Mouse (Mus musculus): ENCODE measurements around the gene Lingo1.

Gene Lingo1

DNA sequence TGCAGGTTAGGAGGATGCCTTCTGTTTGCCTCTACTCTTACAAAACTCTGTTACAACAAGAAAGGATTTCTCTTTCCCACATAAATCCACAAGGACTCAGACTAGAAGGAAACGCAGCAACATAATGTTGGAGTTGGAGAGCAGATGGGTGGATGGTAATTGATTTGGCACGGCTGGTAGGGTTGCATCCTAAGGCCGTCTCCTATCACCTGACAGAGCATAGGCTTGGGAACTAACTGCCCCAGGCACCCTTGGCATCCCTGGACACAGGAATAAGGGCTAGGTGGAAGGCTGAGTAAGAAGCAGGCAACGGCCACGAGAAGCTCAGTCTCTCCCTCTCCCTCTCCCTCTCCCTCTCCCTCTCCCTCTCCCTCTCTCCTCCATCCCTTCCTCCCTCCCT, 48.2 kb downstream of the Lingo1 start:
- TF ChIP-seq GATA4 (IDR thresholded peaks at IDR 0.05; ENCODE audit: insufficient replicate concordance, low read length), result no peak

- TF ChIP-seq GATA4 (IDR thresholded peaks at IDR 0.05; ENCODE audit: insufficient replicate concordance, low read length), result no peak
These were observed 49.4 kb downstream of the Lingo1 start for GRCm38 (mm10) chr9:56746926-56747294.

DNA sequence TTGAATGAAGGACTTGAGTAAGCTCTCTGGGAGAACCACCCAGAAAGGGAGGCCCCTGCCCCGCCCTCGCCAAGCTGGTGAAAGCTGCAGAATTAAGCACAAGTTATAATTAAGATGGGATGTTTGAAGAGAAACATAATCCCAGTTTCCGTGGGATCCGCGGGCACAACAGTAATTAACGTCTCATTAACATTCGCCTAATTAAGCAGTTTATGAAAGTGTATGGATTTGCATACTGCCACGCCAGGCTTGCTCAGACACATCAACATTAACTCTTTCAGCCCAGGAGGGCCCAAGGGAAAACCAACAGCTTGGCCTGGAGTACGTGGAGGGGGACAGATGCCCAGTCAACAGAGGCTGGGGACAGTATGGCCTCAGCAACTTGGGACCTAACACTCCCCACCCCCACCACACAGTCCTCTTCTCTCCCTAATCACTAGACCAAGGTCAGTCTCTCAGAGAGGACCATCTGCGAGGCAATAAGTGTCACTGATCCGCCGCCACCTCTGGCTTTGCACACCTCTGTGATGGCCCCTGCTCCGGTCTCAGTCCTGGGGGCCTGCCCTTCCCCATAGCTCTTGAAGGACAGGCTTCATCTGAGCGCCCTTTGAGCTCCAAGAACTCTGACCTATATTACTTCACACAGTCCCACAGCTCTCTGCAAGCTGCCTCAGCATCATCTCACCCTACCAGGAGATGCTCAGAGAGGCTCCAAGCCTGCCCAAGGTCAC, 49.9 kb downstream of the Lingo1 start:
- no peak for TF ChIP-seq GATA4 (IDR thresholded peaks at IDR 0.05; ENCODE audit: insufficient replicate concordance, low read length)

DNA sequence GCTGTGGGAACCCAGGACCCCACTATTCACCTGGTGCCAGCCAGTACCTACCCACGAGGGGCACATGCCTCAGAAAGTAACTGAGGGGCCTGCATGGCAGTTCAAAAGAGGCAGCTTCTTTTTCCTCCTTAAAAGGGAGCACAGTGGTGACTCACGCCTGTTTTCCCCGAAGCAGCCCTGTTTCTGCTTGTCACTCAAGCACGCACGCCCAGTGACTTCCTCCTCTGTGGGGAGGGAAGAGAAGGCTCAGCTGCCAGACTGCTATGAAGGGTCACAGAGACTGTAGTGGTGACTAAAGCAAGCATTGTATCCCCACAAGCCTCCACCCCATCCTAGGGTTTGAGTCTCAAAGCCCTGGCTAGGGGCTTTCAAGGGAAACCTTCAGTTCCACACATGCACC, 51.9 kb downstream of the Lingo1 start:
- no peak for TF ChIP-seq GATA4 (IDR thresholded peaks at IDR 0.05; ENCODE audit: insufficient replicate concordance, low read length)

DNA sequence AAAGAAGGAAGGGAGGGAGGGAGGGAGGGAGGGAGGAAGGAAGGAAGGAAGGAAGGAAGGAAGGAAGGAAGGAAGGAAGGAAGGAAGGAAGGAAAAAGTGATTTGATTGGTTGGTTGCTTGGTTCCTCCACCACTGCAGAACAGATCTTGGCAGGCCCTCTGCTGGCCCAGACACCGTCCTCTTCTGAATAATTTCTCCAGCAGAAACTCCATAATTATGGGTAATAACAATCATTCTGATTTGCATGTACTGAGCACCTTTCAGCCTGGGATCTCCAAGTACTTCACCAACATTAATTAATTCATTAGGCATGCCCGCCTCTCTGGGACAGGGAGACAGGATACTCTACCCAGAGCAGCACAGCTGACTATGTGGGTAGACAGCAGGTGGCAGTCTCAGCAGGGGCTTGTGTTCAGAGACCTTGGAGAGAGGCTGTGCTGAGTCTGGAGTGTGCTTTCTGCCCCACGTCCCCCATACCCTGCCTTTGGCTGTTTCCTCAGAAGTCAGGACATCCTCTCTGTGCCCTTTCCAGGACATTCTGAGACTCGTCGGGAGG, 57.0 kb downstream of the Lingo1 start:
- no peak for TF ChIP-seq GATA4 (IDR thresholded peaks at IDR 0.05; ENCODE audit: insufficient replicate concordance, low read length)

DNA sequence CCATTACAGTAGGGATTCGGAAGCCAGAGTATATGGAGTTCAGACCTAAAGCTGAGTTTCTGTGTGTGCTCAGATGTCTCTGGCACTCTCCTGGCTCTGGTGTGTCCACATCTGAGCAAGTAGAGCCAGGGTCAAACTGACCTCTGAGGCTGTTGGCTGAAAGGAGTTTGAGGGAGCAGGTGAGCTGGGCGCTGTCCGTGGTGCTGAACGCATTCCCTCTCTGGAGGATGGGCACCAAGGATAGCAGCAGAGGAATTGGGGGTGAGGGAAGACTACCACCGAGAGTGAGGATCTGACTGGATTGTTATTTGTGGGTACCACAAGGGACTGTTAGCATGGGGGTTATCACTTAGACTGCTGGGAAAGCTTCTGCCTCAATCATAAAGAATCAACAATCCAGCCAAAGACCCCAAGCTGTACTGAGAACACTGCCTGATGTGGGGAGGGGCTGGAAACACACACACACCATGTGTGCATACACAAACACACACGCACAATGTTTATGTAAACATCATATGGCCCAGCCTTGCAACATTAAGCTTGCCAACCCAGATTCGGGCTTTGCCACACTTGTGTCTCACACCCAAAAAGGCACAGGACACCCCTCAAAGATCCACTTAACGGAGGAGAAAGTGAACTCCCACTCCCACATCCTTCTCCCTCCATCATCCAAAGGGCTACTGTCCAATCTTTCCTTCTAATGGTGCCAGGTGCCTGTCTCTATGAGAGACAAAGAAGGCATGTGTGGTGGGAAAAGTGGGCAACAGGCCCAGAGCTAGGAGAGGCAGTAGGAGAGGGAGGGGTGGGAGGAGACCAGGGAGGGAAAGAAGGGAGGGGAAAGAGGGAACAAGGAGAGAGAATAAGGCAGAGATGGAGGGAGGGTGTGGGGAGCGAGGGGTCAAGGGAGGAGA, 57.8 kb downstream of the Lingo1 start:
- TF ChIP-seq GATA4 (IDR thresholded peaks at IDR 0.05; ENCODE audit: insufficient replicate concordance, low read length), result no peak

DNA sequence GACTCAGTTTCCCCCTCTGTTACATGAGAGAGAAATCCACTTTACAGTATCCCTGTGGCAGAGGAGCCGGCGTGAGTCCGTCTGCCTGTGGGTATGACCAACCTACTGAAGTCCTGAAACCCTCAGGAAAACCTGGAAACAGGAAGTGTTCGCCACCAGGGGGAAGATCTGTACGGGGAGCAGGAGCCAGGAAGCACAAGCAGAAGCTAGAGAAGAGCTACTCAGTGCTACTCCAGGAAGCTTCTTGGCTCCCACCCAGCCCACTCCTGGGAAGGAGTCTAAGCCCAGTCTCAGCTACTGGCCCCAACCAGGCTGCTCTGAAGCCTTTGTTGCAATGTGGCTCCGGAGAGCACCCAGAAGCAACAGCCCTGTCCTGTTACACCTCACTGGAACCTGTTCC, 61.9 kb downstream of the Lingo1 start:
- TF ChIP-seq GATA4 (IDR thresholded peaks at IDR 0.05; ENCODE audit: insufficient replicate concordance, low read length), result no peak

GRCm38 (mm10) chr9:56730997-56731396, 65.3 kb downstream of the Lingo1 start:
- no peak for TF ChIP-seq GATA4 (IDR thresholded peaks at IDR 0.05; ENCODE audit: insufficient replicate concordance, low read length)

DNA sequence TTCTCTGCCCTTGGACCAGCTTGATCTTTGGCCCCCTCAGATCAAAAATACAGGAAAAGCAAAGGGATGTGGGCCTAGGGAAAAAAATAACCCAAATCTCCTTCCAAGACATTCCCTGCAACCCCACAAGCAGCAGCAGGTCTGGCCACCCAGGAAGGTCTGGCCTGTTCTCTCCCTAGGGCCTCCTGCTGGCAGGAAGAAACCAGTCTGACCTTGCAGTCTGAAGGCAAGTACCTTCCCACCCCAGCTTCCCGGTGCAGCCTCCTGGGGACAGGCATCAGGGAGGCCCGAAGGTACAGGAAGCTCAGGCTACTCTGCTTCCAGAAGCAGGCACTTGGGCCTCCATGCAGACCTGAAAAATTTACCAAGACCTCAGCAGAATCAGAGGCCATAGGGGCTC, 67.1 kb downstream of the Lingo1 start:
- no peak for TF ChIP-seq GATA4 (IDR thresholded peaks at IDR 0.05; ENCODE audit: insufficient replicate concordance, low read length)

DNA sequence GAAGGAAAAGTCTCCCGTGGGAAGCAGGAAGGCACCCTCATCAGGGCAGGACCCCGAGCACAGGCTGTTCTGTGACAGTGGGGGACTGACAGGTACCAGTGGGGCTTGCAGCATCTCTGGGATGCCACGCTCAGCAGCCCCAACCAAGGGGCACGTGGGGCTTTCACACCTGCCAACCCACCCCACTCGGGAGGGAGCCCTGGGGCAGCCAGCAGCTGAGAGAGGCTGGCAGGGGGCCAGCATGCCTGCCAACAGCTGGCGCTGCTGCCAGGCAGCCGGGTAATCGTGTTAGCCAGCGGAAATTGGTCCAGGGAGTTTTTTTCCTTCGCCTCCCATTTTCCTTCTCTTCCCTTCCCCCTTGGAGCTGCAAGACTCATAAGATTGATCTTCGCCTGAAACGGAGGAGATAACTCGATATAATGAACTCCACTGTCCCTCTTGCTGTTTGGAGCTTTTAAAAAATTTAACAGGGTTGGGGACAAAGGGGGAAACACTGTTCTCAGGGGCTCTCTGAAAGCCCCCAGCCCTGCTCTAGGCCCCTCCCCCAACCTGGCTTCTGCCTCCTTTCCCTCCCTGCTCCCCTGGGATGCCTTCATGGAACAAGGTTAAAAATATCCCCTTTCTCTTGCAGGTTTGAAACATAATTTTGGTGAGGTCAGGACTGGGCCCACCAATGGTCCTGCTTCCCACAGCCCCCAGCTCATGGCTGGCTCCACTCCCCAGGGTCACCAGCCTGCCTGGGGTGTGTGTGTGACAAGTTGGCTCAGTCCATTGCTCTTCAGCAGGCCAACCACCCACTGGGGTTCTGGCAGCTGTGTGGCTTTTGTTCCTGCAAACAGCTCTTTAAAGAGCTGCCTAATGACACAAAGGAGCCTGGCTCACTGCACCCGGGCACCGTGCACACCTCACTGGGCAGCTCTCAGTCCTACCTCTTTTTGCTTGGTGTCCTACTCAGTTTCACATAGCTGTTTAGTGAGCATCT, 68.3 kb downstream of the Lingo1 start:
- no peak for TF ChIP-seq GATA4 (IDR thresholded peaks at IDR 0.05; ENCODE audit: insufficient replicate concordance, low read length)

DNA sequence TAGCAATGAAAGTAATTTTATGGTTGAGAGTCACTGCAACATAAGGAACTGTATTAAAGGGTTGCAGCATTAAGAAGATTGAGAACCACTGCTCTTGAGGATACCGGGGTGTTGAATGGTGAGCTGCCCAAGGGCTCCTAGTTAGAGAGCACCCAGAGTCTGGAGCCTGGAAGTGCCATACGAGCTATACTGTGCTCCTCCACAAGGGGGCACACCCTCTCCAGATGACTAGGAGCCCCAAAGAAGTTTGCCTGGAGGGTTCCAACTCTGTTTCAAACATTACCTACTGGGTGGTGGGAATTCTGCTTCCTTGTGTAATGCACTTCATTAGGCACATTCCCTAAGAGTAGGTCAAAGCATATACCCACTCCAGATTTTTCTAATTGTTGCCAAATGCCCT, 70.5 kb downstream of the Lingo1 start:
- no peak for TF ChIP-seq GATA4 (IDR thresholded peaks at IDR 0.05; ENCODE audit: insufficient replicate concordance, low read length)

GRCm38 (mm10) chr9:56722089-56722825, 74.0 kb downstream of the Lingo1 start:
- no peak for TF ChIP-seq GATA4 (IDR thresholded peaks at IDR 0.05; ENCODE audit: insufficient replicate concordance, low read length)

DNA sequence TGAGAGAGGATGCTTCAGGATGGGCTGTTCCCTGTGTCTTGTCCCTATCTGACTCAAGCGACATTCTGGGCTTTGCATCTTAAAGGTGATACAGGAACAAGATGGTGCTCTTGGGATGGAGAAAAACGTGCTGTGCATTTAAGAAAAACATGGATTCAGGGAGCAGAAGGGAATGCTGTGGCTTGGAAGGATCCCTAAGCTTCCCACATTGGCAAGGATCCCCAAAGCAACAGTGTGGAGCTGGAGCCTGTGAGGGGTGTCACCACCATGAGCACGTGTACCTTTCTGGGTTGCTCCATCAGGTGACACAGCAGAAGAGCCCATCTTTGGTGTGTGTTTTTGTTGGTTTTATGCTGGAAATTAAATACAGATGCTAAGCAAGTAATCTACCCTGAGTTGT, 77.3 kb downstream of the Lingo1 start:
- TF ChIP-seq GATA4 (IDR thresholded peaks at IDR 0.05; ENCODE audit: insufficient replicate concordance, low read length), result no peak

DNA sequence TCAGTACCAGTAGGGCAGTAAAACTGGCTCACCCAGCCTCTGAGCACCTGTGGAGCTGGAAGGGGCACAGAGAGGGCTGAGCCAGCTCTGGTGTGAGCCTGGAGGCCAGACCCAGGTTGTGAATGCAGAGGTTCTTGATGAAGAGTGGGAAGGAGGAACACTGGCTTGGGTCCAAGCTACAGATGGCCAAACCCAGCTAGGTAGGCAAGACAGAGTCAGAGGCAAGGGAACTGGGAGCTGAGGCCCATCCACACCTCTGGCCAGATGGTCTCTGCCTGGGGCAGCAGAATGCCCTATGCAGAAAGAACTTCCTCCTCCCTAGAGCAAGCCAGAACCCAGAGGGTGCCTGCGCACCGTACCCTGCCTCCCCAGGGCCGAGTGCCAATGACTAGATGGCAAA, 79.7 kb downstream of the Lingo1 start:
- TF ChIP-seq GATA4 (IDR thresholded peaks at IDR 0.05; ENCODE audit: insufficient replicate concordance, low read length), result no peak
